Mouse (Mus musculus): Measurements from ENCODE around the gene Arid1b.

GRCm38 (mm10) chr17:4996121-4996813 is 2.1 kb downstream of the Arid1b start:
- TF ChIP-seq CTCF (IDR thresholded peaks at IDR 0.05; ENCODE audit: extremely low read depth, insufficient read length, insufficient replicate concordance, low read depth, low read length) (no peak), POLR2A (IDR thresholded peaks at IDR 0.05; ENCODE audit: low read depth, low read length) (no peak)

Data from small intestine, adult 2 months (tissue).